In genomic region chr19:32861675-32862575, GRCm38 (mm10) we compare ENCODE assay signal across 27 mouse cellular contexts.
DNase-seq lines count a peak whose midpoint lies in the region; ATAC-seq and TF ChIP-seq lines count a peak whose summit lies in the region.
"Had no signal": no experiment of that assay in that cellular context is flagged by ENCODE, and none has a peak within 500 bp of the region (broad histone marks: within the 10 kb centered on the region; RNA-seq: fewer than 3 reads in every experiment).

No protein-coding gene starts in this region.

- ATAC-seq in frontal cortex, adult (ENCODE audit: low TSS enrichment), result peak; percentile 53; the same call in 1 of the 2 replicates
- ATAC-seq in midbrain, embryonic 15.5 days (replicated peaks), result peak; percentile 70
- no peak for ATAC-seq in midbrain, embryonic 13.5 days
- no peak for ATAC-seq in embryonic facial prominence, embryonic 14.5 days (ENCODE audit: low read depth)
- peak; percentile 26; the same call in 1 of the 2 replicates for ATAC-seq in stomach, postnatal 0 days (ENCODE audit: low FRiP score, low TSS enrichment)
- ATAC-seq: CD4-positive, CD25-positive, alpha-beta regulatory T cell, adult 4 months had no signal

- H3K27me3 ChIP-seq in midbrain, embryonic 15.5 days (replicated peaks), result no peaks in the 10 kb centered on the region
- H3K27me3 ChIP-seq in midbrain, embryonic 13.5 days, result 0 out of 2 replicates have a peak, but pooled peaks cover 5% of the 10 kb centered on the region
- H3K27me3 ChIP-seq in embryonic facial prominence, embryonic 14.5 days (replicated peaks; ENCODE audit: control insufficient read depth, insufficient read depth, low read length), result no peaks in the 10 kb centered on the region
- no peaks in the 10 kb centered on the region for H3K27me3 ChIP-seq in stomach, postnatal 0 days (ENCODE audit: control insufficient read depth, insufficient read depth, low read length)
- H3K27me3 ChIP-seq: liver, embryonic 13.5 days had no signal

- peaks cover 11% of the 10 kb centered on the region; the same call in 1 of the 2 replicates for H3K4me1 ChIP-seq in midbrain, embryonic 15.5 days
- peaks cover 6% of the 10 kb centered on the region for H3K4me1 ChIP-seq in midbrain, embryonic 13.5 days (replicated peaks)
- H3K4me1 ChIP-seq in embryonic facial prominence, embryonic 14.5 days (ENCODE audit: control insufficient read depth, insufficient read depth, low read length), result peaks cover 14% of the 10 kb centered on the region; the same call in 1 of the 2 replicates
- H3K4me1 ChIP-seq in stomach, postnatal 0 days (replicated peaks; ENCODE audit: control insufficient read depth, insufficient read depth), result no peaks in the 10 kb centered on the region
- H3K4me1 ChIP-seq: liver, embryonic 13.5 days had no signal

- no peak for TF ChIP-seq EP300 in stomach, postnatal 0 days (optimal IDR thresholded peaks at IDR 0.05)

- H3K9me3 ChIP-seq in midbrain, embryonic 15.5 days, result no peaks in the 10 kb centered on the region
- no peaks in the 10 kb centered on the region for H3K9me3 ChIP-seq in midbrain, embryonic 13.5 days
- H3K9me3 ChIP-seq in embryonic facial prominence, embryonic 14.5 days (ENCODE audit: control insufficient read depth, low read length), result no peaks in the 10 kb centered on the region
- no peaks in the 10 kb centered on the region for H3K9me3 ChIP-seq in stomach, postnatal 0 days (ENCODE audit: control insufficient read depth, low read length)
- H3K9me3 ChIP-seq: forebrain, embryonic 12.5 days; heart, embryonic 12.5 days; hindbrain, embryonic 10.5 days; limb, embryonic 12.5 days; liver, embryonic 13.5 days; neural tube, embryonic 13.5 days had no signal

- DNase-seq in frontal cortex, postnatal 36 days (ENCODE audit: low spot score in 2 of 2), result no peak
- DNase-seq in embryonic facial prominence, embryonic 14.5 days (ENCODE audit: low spot score), result no peak
- peak; percentile 13 for DNase-seq in stomach, postnatal 0 days (ENCODE audit: low spot score)
- no peak for DNase-seq in adrenal gland, postnatal 10 days
- DNase-seq: adrenal gland, postnatal 36 days; cerebellum, adult 11 months; cerebellum, postnatal 10 days; heart, postnatal 10 days; kidney, adult 2 months; liver, embryonic 13.5 days; lung, embryonic 14.5 days; lung, postnatal 36 days; retina, postnatal 1 day; thymus, postnatal 14 days had no signal

- no peak overlapping the region for H3K9ac ChIP-seq in midbrain, embryonic 15.5 days
- H3K9ac ChIP-seq in midbrain, embryonic 13.5 days (replicated peaks), result no peak overlapping the region
- no peak overlapping the region for H3K9ac ChIP-seq in embryonic facial prominence, embryonic 14.5 days (ENCODE audit: low read depth, low read length)
- H3K9ac ChIP-seq in stomach, postnatal 0 days (ENCODE audit: low read length), result no peak overlapping the region
- H3K9ac ChIP-seq: forebrain, embryonic 12.5 days; heart, embryonic 12.5 days; limb, embryonic 12.5 days; liver, embryonic 13.5 days; lung, embryonic 14.5 days; neural tube, embryonic 13.5 days had no signal

- 69% methylated on average over 12 of the region's 12 CpGs for WGBS in midbrain, embryonic 15.5 days
- WGBS in midbrain, embryonic 13.5 days, result 73% methylated on average over 12 of the region's 12 CpGs
- WGBS in embryonic facial prominence, embryonic 14.5 days, result 42% methylated on average over 12 of the region's 12 CpGs
- WGBS in stomach, postnatal 0 days, result 50% methylated on average over 12 of the region's 12 CpGs

- H3K4me2 ChIP-seq in midbrain, embryonic 15.5 days, result no peak overlapping the region
- no peak overlapping the region for H3K4me2 ChIP-seq in midbrain, embryonic 13.5 days (replicated peaks)
- H3K4me2 ChIP-seq in embryonic facial prominence, embryonic 14.5 days (ENCODE audit: low read depth, low read length), result peak overlapping the region; percentile 28; the same call in 1 of the 2 replicates
- H3K4me2 ChIP-seq in stomach, postnatal 0 days (replicated peaks; ENCODE audit: low read depth), result 0 out of 2 replicates have a peak overlapping the region, but pooled peaks have one; percentile 21
- H3K4me2 ChIP-seq: forebrain, embryonic 12.5 days; heart, embryonic 12.5 days; limb, embryonic 12.5 days; liver, embryonic 13.5 days; lung, embryonic 14.5 days; midbrain, embryonic 11.5 days; neural tube, embryonic 13.5 days had no signal

- no peak overlapping the region for H3K4me3 ChIP-seq in midbrain, embryonic 15.5 days
- no peak overlapping the region for H3K4me3 ChIP-seq in midbrain, embryonic 13.5 days (replicated peaks)
- H3K4me3 ChIP-seq in embryonic facial prominence, embryonic 14.5 days (ENCODE audit: low read depth, low read length), result no peak overlapping the region
- no peak overlapping the region for H3K4me3 ChIP-seq in stomach, postnatal 0 days (ENCODE audit: low read depth, low read length)
- H3K4me3 ChIP-seq: erythroblast, embryonic 14.5 days; forebrain, embryonic 12.5 days; heart, embryonic 12.5 days; hindbrain, embryonic 10.5 days; limb, embryonic 12.5 days; liver, embryonic 13.5 days; myocyte; neural tube, embryonic 13.5 days had no signal

- no peak for TF ChIP-seq CTCF in stomach, postnatal 0 days (IDR thresholded peaks at IDR 0.05; ENCODE audit: low read depth)

- H3K27ac ChIP-seq in midbrain, embryonic 15.5 days, result no peak overlapping the region
- no peak overlapping the region for H3K27ac ChIP-seq in midbrain, embryonic 13.5 days
- no peak overlapping the region for H3K27ac ChIP-seq in embryonic facial prominence, embryonic 14.5 days (replicated peaks; ENCODE audit: low read depth, low read length)
- H3K27ac ChIP-seq in stomach, postnatal 0 days (replicated peaks), result no peak overlapping the region
- H3K27ac ChIP-seq: forebrain, embryonic 12.5 days; hindbrain, embryonic 10.5 days; kidney, postnatal 0 days; limb, embryonic 12.5 days; liver, embryonic 13.5 days; neural tube, embryonic 13.5 days had no signal

- no peaks in the 10 kb centered on the region for H3K36me3 ChIP-seq in midbrain, embryonic 15.5 days (replicated peaks)
- no peaks in the 10 kb centered on the region for H3K36me3 ChIP-seq in midbrain, embryonic 13.5 days
- H3K36me3 ChIP-seq in embryonic facial prominence, embryonic 14.5 days (ENCODE audit: control insufficient read depth, insufficient read depth, low read length), result no peaks in the 10 kb centered on the region
- no peaks in the 10 kb centered on the region for H3K36me3 ChIP-seq in stomach, postnatal 0 days (ENCODE audit: control insufficient read depth, insufficient read depth, low read length)
- H3K36me3 ChIP-seq: forebrain, embryonic 12.5 days; heart, embryonic 12.5 days; hindbrain, embryonic 10.5 days; limb, embryonic 12.5 days; liver, embryonic 13.5 days; neural tube, embryonic 13.5 days had no signal

Comparison
In these comparisons a context has a peak if more than half of its experiments do, and no peak if none do; other contexts are left out.
1. ATAC-seq: peak in frontal cortex, adult (single experiment), midbrain, embryonic 15.5 days (single experiment) and stomach, postnatal 0 days (single experiment); none in midbrain, embryonic 13.5 days (single experiment) and embryonic facial prominence, embryonic 14.5 days (single experiment).
2. H3K4me2 ChIP-seq: peak in embryonic facial prominence, embryonic 14.5 days (single experiment) and stomach, postnatal 0 days (single experiment); none in midbrain, embryonic 15.5 days (single experiment) and midbrain, embryonic 13.5 days (single experiment).